Mouse (Mus musculus) heart, adult 2 months (tissue): ENCODE data around the gene Acot4. TPM values are rescaled to one million over a fixed set of nuclear protein-coding genes. Genes with fewer than 3 reads are reported as not detected.
"Not testable (repeated sequence)": the region's sequence is repeated elsewhere in the genome, so short reads cannot be mapped to it uniquely, and the experiment has no call there.

Experiments
- DNase-seq, 2 experiments: peaks; one replicate each; pipeline ENCODE4 v3.0.0; 2021
- H3K27ac ChIP-seq: fragments of 200-600 bp; 2 replicates; pipeline ENCODE4 v1.8.1; 2022
- H3K27me3 ChIP-seq: fragments of 200-500 bp; 2 replicates; pipeline ENCODE4 v1.6.1; 2012; ENCODE audit warnings: mild to moderate bottlenecking, low read length, inconsistent platforms, mixed read lengths; ENCODE audit not compliant: control insufficient read depth, insufficient read depth
- H3K36me3 ChIP-seq: fragments of 200-500 bp; 2 replicates; pipeline ENCODE4 v1.6.1; 2012; ENCODE audit warnings: low read length, inconsistent platforms; ENCODE audit not compliant: control insufficient read depth, insufficient read depth
- H3K4me1 ChIP-seq: fragments of 200-500 bp; 2 replicates; pipeline ENCODE4 v1.6.1; 2011; ENCODE audit warnings: low read length; ENCODE audit not compliant: control insufficient read depth, insufficient read depth
- H3K4me3 ChIP-seq: fragments of 200-600 bp; 2 replicates; pipeline ENCODE4 v1.8.1; 2022
- H3K79me2 ChIP-seq: fragments of 200-500 bp; replicated peaks from 2 replicates; pipeline ENCODE4 v1.6.1; 2012; ENCODE audit warnings: mild to moderate bottlenecking, inconsistent platforms, low read length, moderate library complexity, mixed read lengths; ENCODE audit not compliant: control insufficient read depth, insufficient read depth
- H3K9ac ChIP-seq: fragments of 200-500 bp; 2 replicates; pipeline ENCODE4 v1.6.1; 2012; ENCODE audit warnings: low read depth, mild to moderate bottlenecking, control low read depth, inconsistent platforms, low read length, mixed read lengths
- CTCF ChIP-seq: fragments of 200-600 bp; IDR thresholded peaks from 2 replicates; pipeline ENCODE4 v1.8.1; 2022; ENCODE audit warnings: antibody characterized with exemption, mild to moderate bottlenecking, moderate library complexity
- EP300 ChIP-seq: fragments of 200-500 bp; IDR thresholded peaks from 2 replicates; pipeline ENCODE4 v1.6.1; 2011; ENCODE audit warnings: low read depth, low read length, control low read depth; ENCODE audit not compliant: insufficient read depth
- POLR2A ChIP-seq: fragments of 200-500 bp; IDR thresholded peaks from 2 replicates; pipeline ENCODE4 v1.6.1; 2011; ENCODE audit warnings: mild to moderate bottlenecking, low read depth, low read length, control low read depth; ENCODE audit not compliant: insufficient read depth
- WGBS: fragments of 180-500 bp; shearing (Covaris S2); methylation state at CpG from one replicate; pipeline ENCODE4 v1.1.7; 2018; 5-methylcytosine and 5-hydroxymethylcytosine counted together
- intact Hi-C: fragments of 180-260 bp; cut with DNase I; formaldehyde crosslinking; loops from one replicate; pipeline ENCODE4 v1.15.1; 2025
- polyA plus RNA-seq: library from polyadenylated mRNA; depleted of rRNA; stranded (reverse); fragments of >200 nt; gene quantifications from 2 replicates; pipeline ENCODE4 v1.2.3, GENCODE M21; 2012; rRNA removed
- total RNA-seq, 2 experiments: library from RNA; stranded (reverse); gene quantifications; 2 replicates each; pipeline ENCODE4 v1.2.3; 2021

Acot4 gene
- total and polyA plus RNA-seq, 3 experiments = 0.53 to 1.3 (median 0.91) TPM

GRCm38 (mm10) chr12:84071696-84072095 is 33.5 kb downstream of the Acot4 start:
- no peaks in the 10 kb centered on the region for H3K4me1 ChIP-seq
- H3K9ac ChIP-seq = no peak overlapping the region
- no peaks in the 10 kb centered on the region for H3K36me3 ChIP-seq
- 77% methylated on average over 2 of the region's 2 CpGs for WGBS
- DNase-seq = no peak
- no peaks in the 10 kb centered on the region for H3K27me3 ChIP-seq
- H3K79me2 ChIP-seq = no peaks in the 10 kb centered on the region
- H3K4me3 ChIP-seq = no peak overlapping the region
- H3K27ac ChIP-seq = no peak overlapping the region
- intact Hi-C loops = no loop called here
- TF ChIP-seq POLR2A (no peak), CTCF (no peak), EP300 (no peak)

GRCm38 (mm10) chr12:84077371-84077990 is 39.3 kb downstream of the Acot4 start:
- WGBS = 95% methylated on average over 4 of the region's 4 CpGs
- Histone ChIP-seq H3K4me3 (no peak overlapping the region), H3K27me3 (no peaks in the 10 kb centered on the region), H3K4me1 (no peaks in the 10 kb centered on the region), H3K79me2 (no peaks in the 10 kb centered on the region), H3K9ac (no peak overlapping the region), H3K27ac (no peak overlapping the region), H3K36me3 (no peaks in the 10 kb centered on the region)
- DNase-seq = no peak
- TF ChIP-seq EP300 (no peak), POLR2A (no peak), CTCF (no peak)
- intact Hi-C loops = no loop called here

- Histone ChIP-seq H3K27me3 (no peaks in the 10 kb centered on the region), H3K9ac (no peak overlapping the region), H3K4me1 (no peaks in the 10 kb centered on the region), H3K36me3 (no peaks in the 10 kb centered on the region), H3K27ac (no peak overlapping the region), H3K79me2 (no peaks in the 10 kb centered on the region), H3K4me3 (no peak overlapping the region)
- intact Hi-C loops = no loop called here
- TF ChIP-seq EP300 (no peak), CTCF (no peak), POLR2A (no peak)
- no peak for DNase-seq
- WGBS = 77% methylated on average over 2 of the region's 2 CpGs
These were observed 45.7 kb downstream of the Acot4 start for GRCm38 (mm10) chr12:84083842-84084241.

- Histone ChIP-seq H3K27me3 (no peaks in the 10 kb centered on the region), H3K9ac (no peak overlapping the region), H3K27ac (no peak overlapping the region), H3K4me1 (no peaks in the 10 kb centered on the region), H3K36me3 (no peaks in the 10 kb centered on the region), H3K79me2 (no peaks in the 10 kb centered on the region), H3K4me3 (no peak overlapping the region)
- intact Hi-C loops = no loop called here
- no peak for DNase-seq
- no peak for TF ChIP-seq EP300
- no peak for TF ChIP-seq POLR2A
- TF ChIP-seq CTCF = no peak
- 38% methylated on average over 4 of the region's 4 CpGs for WGBS
These were observed 46.4 kb downstream of the Acot4 start for GRCm38 (mm10) chr12:84084581-84084980.

GRCm38 (mm10) chr12:84094666-84095065 is 56.5 kb downstream of the Acot4 start:
- H3K4me3 ChIP-seq, H3K27ac ChIP-seq, DNase-seq, H3K27me3 ChIP-seq, H3K9ac ChIP-seq, H3K36me3 ChIP-seq, H3K4me1 ChIP-seq, H3K79me2 ChIP-seq, intact Hi-C loops: not testable (repeated sequence)
- 89% methylated on average over 5 of the region's 5 CpGs for WGBS

Other genes with a start within 250 kb of the Acot4 start
- gene Numb, start 116.4 kb upstream of the Acot4 start, total RNA-seq = 10 to 100 TPM; 31.6 to 32.3 TPM
- gene Numb, start 116.4 kb upstream of the Acot4 start, polyA plus RNA-seq = 31.1 and 38.1 TPM in 2 replicates
- gene Riox1, start 87.8 kb upstream of the Acot4 start, total RNA-seq = 1 to 10 TPM; 4.4 to 4.7 TPM
- gene Riox1, start 87.8 kb upstream of the Acot4 start, polyA plus RNA-seq = 2.8 and 3.4 TPM in 2 replicates
- not detected for gene Heatr4, start 53.5 kb upstream of the Acot4 start, total RNA-seq
- gene Heatr4, start 53.5 kb upstream of the Acot4 start, polyA plus RNA-seq = not detected in 2 replicates
- 100 to 1,000 TPM; 112 to 114 TPM for gene Acot2, start 50.5 kb upstream of the Acot4 start, total RNA-seq
- gene Acot2, start 50.5 kb upstream of the Acot4 start, polyA plus RNA-seq = 44.4 and 52.6 TPM in 2 replicates
- gene Acot1, start 28.9 kb upstream of the Acot4 start, total RNA-seq = 10 to 100 TPM; 53.0 to 54.4 TPM
- 8.1 and 22.9 TPM in 2 replicates for gene Acot1, start 28.9 kb upstream of the Acot4 start, polyA plus RNA-seq
- not detected for gene Gm49366, start 556 bp downstream of the Acot4 start, total RNA-seq
- 2.0 TPM in 1 of 2 replicates, not detected in the other for gene Gm49366, start 556 bp downstream of the Acot4 start, polyA plus RNA-seq
- under 1 TPM; 0.84 TPM for gene Acot3, start 13.8 kb downstream of the Acot4 start, total RNA-seq
- gene Acot3, start 13.8 kb downstream of the Acot4 start, polyA plus RNA-seq = 0.32 and 0.57 TPM in 2 replicates
- gene Acot5, start 30.9 kb downstream of the Acot4 start, total RNA-seq = not detected
- gene Acot5, start 30.9 kb downstream of the Acot4 start, polyA plus RNA-seq = not detected in 2 replicates
- 1 to 10 TPM; 2.2 TPM for gene Acot6, start 62.3 kb downstream of the Acot4 start, total RNA-seq
- gene Acot6, start 62.3 kb downstream of the Acot4 start, polyA plus RNA-seq = 1.5 and 2.6 TPM in 2 replicates
- 1 to 10 TPM; 6.9 to 7.9 TPM for gene Dnal1, start 76.0 kb downstream of the Acot4 start, total RNA-seq
- 3.4 and 5.4 TPM in 2 replicates for gene Dnal1, start 76.0 kb downstream of the Acot4 start, polyA plus RNA-seq
- under 1 TPM; 0.10 to 0.20 TPM for gene Pnma1, start 110.1 kb downstream of the Acot4 start, total RNA-seq
- 0.04 and 0.06 TPM in 2 replicates for gene Pnma1, start 110.1 kb downstream of the Acot4 start, polyA plus RNA-seq
- gene Elmsan1, start 180.5 kb downstream of the Acot4 start, total RNA-seq = 10 to 100 TPM; 12.3 to 14.7 TPM
- gene Elmsan1, start 180.5 kb downstream of the Acot4 start, polyA plus RNA-seq = 8.1 and 8.4 TPM in 2 replicates
- 100 to 1,000 TPM; 222 to 248 TPM for gene Ptgr2, start 246.9 kb downstream of the Acot4 start, total RNA-seq
- gene Ptgr2, start 246.9 kb downstream of the Acot4 start, polyA plus RNA-seq = 59.4 and 143 TPM in 2 replicates